Mouse (Mus musculus): ENCODE results near the gene Treml1.

Treml1 gene

GRCm38 (mm10) chr17:48409380-48410298 lies 49.9 kb downstream of the Treml1 start, which contains the start of the genes Nfya and Oard1:
TSS of gene Nfya (minus strand) at chr17:48409906.
TSS of gene Oard1 (plus strand) at chr17:48410014.
- peak; percentile 100 for DNase-seq (ENCODE audit: low spot score)

- DNase-seq (ENCODE audit: low spot score): no peak
These were observed 50.6 kb downstream of the Treml1 start for GRCm38 (mm10) chr17:48410299-48410785.

- no peak for DNase-seq (ENCODE audit: low spot score)
These were observed 51.5 kb downstream of the Treml1 start for GRCm38 (mm10) chr17:48411241-48411640.

GRCm38 (mm10) chr17:48416011-48416410 lies 56.3 kb downstream of the Treml1 start:
- no peak for DNase-seq (ENCODE audit: low spot score)

Measured in retina, embryonic 14.5 days (tissue).